Mouse (Mus musculus) bone marrow macrophage, adult 2 months (primary cell): ENCODE results near the gene Pigt.

Source experiments
- CTCF ChIP-seq: IDR thresholded peaks from 2 replicates; pipeline ENCODE4 v1.5.1; 2012; ENCODE audit warnings: low read depth, mild to moderate bottlenecking, low read length, moderate library complexity
- POLR2A ChIP-seq: IDR thresholded peaks from 2 replicates; pipeline ENCODE4 v1.6.1; 2012; ENCODE audit warnings: mild to moderate bottlenecking, low read depth, low read length, borderline replicate concordance

DNA sequence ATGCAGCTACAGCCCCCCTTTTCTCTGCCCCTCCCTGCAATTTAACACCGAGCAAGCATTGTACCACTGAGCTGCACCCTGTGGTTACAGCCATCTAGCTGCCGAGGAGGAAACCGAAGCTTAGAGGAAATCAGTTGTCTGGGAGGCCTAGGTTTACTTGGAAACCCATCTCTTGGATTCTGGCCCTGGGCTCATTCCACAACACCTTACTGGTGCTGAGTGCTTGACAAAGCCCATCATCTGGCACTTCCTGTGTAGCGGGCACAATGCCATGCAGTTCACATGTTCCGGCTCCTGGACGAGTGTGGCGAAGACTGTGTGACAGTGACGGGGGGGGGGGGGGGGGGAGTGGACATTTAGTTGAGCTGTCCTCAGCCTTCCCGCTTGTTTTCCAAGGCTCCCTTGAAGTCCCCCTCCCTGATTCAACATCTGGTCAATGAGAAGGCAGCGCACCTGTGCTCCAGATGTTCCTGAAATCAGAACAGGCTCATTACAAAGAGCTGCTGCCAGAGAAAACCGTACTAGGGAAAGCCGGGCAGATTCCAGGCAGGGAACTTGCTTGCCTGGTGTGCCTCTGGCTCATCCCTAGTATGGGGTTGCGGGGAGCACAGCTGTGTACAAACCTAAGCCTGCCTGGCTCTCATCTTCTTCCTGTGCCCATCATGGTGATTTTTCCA lies 45.2 kb upstream of the Pigt start:
- TF ChIP-seq CTCF: no peak
- TF ChIP-seq POLR2A: no peak
